Mouse (Mus musculus): ENCODE measurements at regions not wholly inside any gene's neighbourhood (a gene's known extent, or its start where the extent isn't known, plus 50 kb on each side); places are given as distances from the start of the nearest gene placed in this dataset.

DNA sequence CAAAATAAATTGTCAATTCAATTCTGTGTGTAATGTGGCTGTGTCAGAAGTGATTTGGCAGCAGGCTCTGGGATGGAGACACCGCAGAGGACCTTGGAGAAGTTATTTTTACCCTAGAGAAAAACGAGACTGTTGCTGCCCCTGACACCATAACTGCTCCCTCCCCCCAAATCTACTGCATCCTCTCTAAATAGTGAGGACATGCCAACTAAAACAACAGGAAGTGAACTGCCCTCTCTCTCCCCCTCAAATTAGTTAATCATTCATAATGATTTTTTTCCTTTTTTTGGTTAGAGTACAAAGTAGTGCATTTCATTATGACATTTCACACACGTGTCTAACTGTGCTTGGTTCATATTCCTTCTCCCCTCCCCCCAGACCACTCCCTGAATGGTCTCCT lies 55.6 kb upstream of the Pias1 start:
- no peak for DNase-seq (ENCODE audit: low read depth, low spot score)

DNA sequence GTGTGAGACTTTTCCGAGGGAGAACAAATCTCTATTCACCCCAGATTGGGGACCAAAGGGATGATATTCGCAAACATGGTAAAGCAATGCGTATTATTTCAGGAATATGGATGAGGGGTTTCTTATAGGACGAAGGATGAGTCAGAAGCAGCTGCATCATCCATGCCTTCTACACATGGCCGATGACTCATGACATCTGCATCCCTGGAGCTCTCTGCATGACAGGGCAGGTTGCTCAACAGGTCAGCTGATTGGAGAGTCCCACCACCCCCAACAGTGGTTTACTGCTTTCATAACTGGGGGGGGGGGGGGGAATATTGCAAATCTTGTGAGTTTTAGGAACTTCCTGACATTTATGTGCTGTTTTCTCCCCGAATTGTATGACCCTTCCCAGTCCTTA lies 50.3 kb upstream of the Pias1 start:
- DNase-seq (ENCODE audit: low read depth, low spot score), result no peak
